Mouse (Mus musculus) retina, adult 2 months (tissue): ENCODE measurements around the gene Cpa4.

ENCODE experiments used
- DNase-seq: peaks from one replicate; pipeline ENCODE4 v3.0.0-alpha.2; 2012; ENCODE audit warnings: low read depth, low spot score

The Cpa4 gene

GRCm38 (mm10) chr6:30568069-30568468, at the start of gene Cpa4:
TSS of gene Cpa4 (plus strand) at chr6:30568369.
- DNase-seq = no peak

DNA sequence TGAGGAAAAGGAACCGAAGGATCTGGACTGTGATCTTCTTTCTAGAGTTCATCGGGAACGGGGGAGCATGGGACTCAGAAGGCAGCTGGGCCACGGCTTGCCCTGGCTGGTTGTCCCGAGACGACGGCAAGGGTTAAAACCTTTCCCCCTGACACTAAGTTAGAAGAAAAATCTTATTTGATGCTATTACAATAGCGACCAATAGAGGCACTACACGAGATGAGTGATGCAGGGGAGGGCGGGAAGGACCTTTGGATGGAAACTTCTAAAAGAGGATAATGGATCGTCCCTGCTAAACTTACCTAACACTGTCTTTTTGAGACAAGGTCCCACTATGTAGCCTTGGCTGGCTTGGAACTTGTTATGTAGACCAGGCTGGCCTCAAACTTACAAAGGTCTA, 47.8 kb upstream of the Cpa4 start:
- no peak for DNase-seq

- DNase-seq = no peak
Measured at GRCm38 (mm10) chr6:30525456-30526332, 42.5 kb upstream of the Cpa4 start.

DNA sequence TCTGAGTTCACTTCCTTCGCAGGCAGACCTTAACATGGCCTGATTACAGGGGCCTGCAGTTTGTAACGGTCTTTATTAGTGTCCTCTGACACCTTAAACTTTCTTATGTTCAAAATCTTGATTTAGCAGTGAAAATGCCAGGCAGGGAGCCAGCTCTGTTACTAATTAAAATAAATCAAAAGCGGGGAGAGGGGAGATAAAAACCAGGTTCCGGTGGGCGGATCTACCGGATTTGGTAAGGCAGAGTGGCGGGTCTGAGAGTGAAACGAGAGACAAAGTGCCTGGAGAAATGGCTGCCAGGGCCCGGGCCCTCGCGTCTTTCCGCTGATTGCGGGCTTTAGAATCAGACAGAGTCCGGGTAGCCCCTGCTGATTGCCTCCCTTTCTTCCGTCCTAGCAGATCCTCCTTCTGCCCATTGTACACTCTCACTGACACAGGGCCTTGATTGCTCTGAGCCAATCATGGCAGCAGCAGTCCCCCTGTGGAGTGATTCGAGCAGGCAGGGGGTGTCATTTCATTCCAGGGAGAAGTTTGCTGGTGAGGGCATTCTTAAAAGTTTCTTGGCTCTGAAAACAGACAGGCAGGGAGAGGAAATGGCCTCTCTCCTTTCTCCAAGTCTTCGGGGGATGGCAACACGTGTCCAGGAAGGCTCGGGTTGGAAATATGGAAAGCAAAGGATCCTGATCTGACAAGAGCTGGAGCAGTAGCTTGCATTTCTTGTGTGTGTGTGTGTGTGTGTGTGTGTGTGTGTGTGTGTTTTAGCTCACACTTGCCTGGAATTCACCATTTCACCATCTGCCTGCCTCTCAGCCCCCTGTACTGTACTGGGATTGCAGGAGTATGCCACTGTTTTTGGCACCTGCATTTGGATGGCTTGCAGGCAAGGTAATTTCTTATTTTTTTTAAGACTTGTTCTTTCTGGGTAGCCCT, 41.3 kb upstream of the Cpa4 start:
- no peak for DNase-seq

DNA sequence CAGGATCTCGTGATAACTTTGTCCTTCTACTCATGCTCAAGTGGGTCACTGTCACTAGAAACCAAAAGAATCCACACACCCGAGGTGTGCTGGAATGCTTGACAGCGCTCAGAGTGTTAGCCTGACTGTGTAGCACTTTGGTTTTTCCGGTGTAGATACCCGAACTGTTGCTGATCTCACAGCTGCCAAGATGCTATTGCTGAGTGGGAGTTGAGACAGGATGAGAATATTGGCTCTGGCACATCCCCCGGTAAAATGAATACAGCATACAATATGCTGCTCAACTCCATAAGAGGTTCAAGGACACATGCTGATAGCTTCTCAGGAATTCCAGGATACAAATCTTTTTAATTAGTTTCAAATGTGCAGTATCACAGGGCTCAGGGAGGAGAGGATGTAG, 39.4 kb upstream of the Cpa4 start:
- no peak for DNase-seq

GRCm38 (mm10) chr6:30535340-30535739, 32.8 kb upstream of the Cpa4 start:
- no peak for DNase-seq

- no peak for DNase-seq
Measured at GRCm38 (mm10) chr6:30538240-30538639, 29.9 kb upstream of the Cpa4 start.

- no peak for DNase-seq
Measured at GRCm38 (mm10) chr6:30538800-30539199, 29.4 kb upstream of the Cpa4 start.

GRCm38 (mm10) chr6:30541009-30541799, 27.0 kb upstream of the Cpa4 start, which contains the start of gene Cpa2:
TSS of gene Cpa2 (plus strand) at chr6:30541582.
- DNase-seq = no peak

- no peak for DNase-seq
Measured at GRCm38 (mm10) chr6:30542277-30542676, 25.9 kb upstream of the Cpa4 start.

- no peak for DNase-seq
Measured at GRCm38 (mm10) chr6:30543077-30543476, 25.1 kb upstream of the Cpa4 start.

DNA sequence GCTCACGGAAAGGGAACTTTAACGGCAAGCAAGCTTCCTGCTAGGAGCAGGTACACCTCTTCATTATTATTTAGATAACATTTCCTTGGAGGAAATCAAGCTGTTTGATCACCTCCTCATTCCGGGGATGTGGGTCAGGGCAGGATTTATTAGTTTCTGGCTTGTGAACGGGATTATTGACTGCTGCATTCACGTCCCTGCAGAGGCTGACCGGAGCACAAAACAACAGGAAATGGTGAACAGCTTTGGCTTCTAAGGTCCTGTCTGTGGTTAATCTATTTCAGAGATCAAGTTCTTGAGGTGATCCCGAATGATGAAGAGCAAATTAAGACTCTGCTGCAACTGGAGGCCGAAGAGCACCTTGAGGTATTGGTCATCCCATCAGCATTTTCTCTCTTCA, 24.3 kb upstream of the Cpa4 start:
- DNase-seq = no peak

DNA sequence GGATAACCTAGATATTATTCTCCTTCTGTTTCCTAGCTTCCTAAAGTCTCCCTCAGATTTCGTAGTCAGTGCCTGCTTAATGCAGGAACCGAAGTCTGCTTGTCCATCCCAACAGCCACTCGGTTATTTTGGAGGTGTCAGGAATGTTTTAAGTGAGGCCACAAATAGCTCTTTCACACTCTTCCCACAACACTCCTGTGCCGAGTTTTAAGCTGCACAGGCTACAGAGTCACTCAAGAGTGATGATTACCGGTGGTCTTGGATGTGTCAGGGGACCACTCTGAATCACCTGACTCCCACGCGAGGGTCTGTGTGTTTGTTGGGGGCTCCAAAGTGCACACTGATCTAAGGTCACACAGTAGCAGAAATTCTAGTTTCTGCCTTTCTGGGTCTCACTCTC, 22.5 kb upstream of the Cpa4 start:
- DNase-seq = no peak

GRCm38 (mm10) chr6:30546571-30547273, 21.4 kb upstream of the Cpa4 start:
- no peak for DNase-seq

GRCm38 (mm10) chr6:30547274-30547645, 20.9 kb upstream of the Cpa4 start:
- DNase-seq = no peak

GRCm38 (mm10) chr6:30547656-30548306, 20.4 kb upstream of the Cpa4 start:
- no peak for DNase-seq

DNA sequence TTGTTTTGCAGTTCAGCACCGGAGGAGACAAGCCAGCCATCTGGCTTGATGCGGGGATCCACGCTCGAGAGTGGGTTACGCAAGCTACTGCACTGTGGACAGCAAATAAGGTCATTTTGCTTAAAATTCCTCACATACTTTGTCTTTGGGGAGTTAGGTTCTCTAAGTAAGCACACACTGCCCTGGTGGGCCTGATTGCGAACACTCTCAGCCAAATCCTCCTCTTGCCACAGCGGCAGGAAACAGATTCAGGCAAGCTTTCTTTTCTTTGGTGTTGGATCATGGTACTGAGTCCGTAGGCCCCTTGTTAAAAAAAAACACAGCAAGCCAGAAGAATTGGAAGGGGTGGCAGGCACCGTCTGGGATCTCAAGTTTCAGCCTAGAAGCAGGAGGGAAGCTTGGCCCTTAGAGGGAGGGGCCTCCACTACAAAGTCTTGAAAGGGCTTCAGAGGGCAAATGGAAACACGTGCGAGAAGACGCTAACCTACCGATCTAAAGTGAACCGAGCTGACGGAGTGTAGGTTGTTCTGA, 18.9 kb upstream of the Cpa4 start:
- DNase-seq = no peak

- DNase-seq = no peak
Measured at GRCm38 (mm10) chr6:30550496-30551192, 17.5 kb upstream of the Cpa4 start.

DNA sequence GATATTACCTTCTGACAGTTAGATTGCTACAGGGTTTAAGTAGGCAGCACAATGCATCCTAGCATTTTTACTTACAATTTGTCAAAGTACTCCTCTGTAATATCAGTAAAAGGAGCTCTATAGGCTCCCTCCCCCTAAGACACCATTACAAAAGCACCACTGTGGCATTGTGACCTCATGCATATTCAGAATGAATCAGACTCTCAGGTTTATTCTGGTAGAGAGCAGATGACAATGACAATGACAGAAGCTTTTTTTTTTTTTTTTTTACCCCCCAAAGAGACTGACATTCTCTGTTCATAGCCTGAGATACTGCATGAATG, 17.0 kb upstream of the Cpa4 start:
- no peak for DNase-seq
